Mouse (Mus musculus) hindbrain, embryonic 12.5 days (tissue): ENCODE measurements around the gene Acad8. TPM values are rescaled to one million over a fixed set of nuclear protein-coding genes. Genes with fewer than 3 reads are reported as not detected.

ENCODE experiments used
- ATAC-seq: fragments of 200-750 bp; cut with Nextera tagmentation; 2 replicates; pipeline ENCODE4 v1.8.0; 2017; ENCODE audit warnings: moderate TSS enrichment; ENCODE audit not compliant: low FRiP score
- H3K27ac ChIP-seq: fragments of 300-500 bp; sonication (generic); 2 replicates; pipeline ENCODE4 v1.5.1; 2016; ENCODE audit warnings: mild to moderate bottlenecking
- H3K27me3 ChIP-seq: fragments of 300-500 bp; sonication (generic); 2 replicates; pipeline ENCODE4 v1.6.1; 2016; ENCODE audit warnings: mild to moderate bottlenecking
- H3K36me3 ChIP-seq: fragments of 300-500 bp; sonication (generic); 2 replicates; pipeline ENCODE4 v1.6.1; 2016; ENCODE audit warnings: mild to moderate bottlenecking
- H3K4me1 ChIP-seq: fragments of 300-500 bp; sonication (generic); 2 replicates; pipeline ENCODE4 v1.6.1; 2016
- H3K4me2 ChIP-seq: fragments of 300-500 bp; sonication (generic); replicated peaks from 2 replicates; pipeline ENCODE4 v1.6.1; 2016; ENCODE audit warnings: mild to moderate bottlenecking
- H3K4me3 ChIP-seq: fragments of 300-500 bp; sonication (generic); 2 replicates; pipeline ENCODE4 v1.5.1; 2016; ENCODE audit warnings: mild to moderate bottlenecking
- H3K9ac ChIP-seq: fragments of 300-500 bp; sonication (generic); 2 replicates; pipeline ENCODE4 v1.6.1; 2016; ENCODE audit warnings: mild to moderate bottlenecking, moderate library complexity
- H3K9me3 ChIP-seq: fragments of 300-500 bp; sonication (generic); replicated peaks from 2 replicates; pipeline ENCODE4 v1.6.1; 2016; ENCODE audit warnings: mild to moderate bottlenecking
- WGBS: fragments of 180-500 bp; shearing (Covaris S2); methylation state at CpG from one replicate; pipeline ENCODE4 v1.1.7; 2016; 5-methylcytosine and 5-hydroxymethylcytosine counted together
- polyA plus RNA-seq: library from polyadenylated mRNA; unstranded; fragments of >200 nt; fragmentation: Nextera tagmentation; extraction: Ambion mirVana; gene quantifications from 2 replicates; pipeline ENCODE4 v1.2.1, GENCODE M21; 2016

Gene Acad8
- polyA plus RNA-seq, 1 experiment from 2014 or later, result 36.2 TPM

GRCm38 (mm10) chr9:26947790-26948189 is 51.6 kb downstream of the Acad8 start:
- WGBS, result 74% methylated on average over 2 of the region's 2 CpGs
- Histone ChIP-seq H3K27ac (no peak overlapping the region), H3K4me2 (no peak overlapping the region), H3K27me3 (no peaks in the 10 kb centered on the region), H3K9me3 (peaks cover 9% of the 10 kb centered on the region; the same call in 1 of the 2 replicates), H3K4me1 (no peaks in the 10 kb centered on the region), H3K36me3 (no peaks in the 10 kb centered on the region), H3K4me3 (no peak overlapping the region), H3K9ac (no peak overlapping the region)
- ATAC-seq, result no peak

GRCm38 (mm10) chr9:26924146-26924545 is 75.2 kb downstream of the Acad8 start:
- no peak overlapping the region for H3K4me2 ChIP-seq
- H3K4me1 ChIP-seq, result no peaks in the 10 kb centered on the region
- H3K9me3 ChIP-seq, result no peaks in the 10 kb centered on the region
- no peaks in the 10 kb centered on the region for H3K27me3 ChIP-seq
- 83% methylated on average over 3 of the region's 3 CpGs for whole genome bisulfite sequencing
- H3K4me3 ChIP-seq, result no peak overlapping the region
- no peak overlapping the region for H3K9ac ChIP-seq
- H3K36me3 ChIP-seq, result no peaks in the 10 kb centered on the region
- ATAC-seq, result no peak
- no peak overlapping the region for H3K27ac ChIP-seq

Other genes with a start within 250 kb of the Acad8 start
- gene Glb1l2, start 193.1 kb downstream of the Acad8 start, polyA plus RNA-seq, result 2.8 and 3.3 TPM in 2 replicates
- gene Glb1l3, start 138.7 kb downstream of the Acad8 start, polyA plus RNA-seq, result not detected in 2 replicates
- gene Gm1110, start 76.5 kb downstream of the Acad8 start, polyA plus RNA-seq, result 0.23 and 0.30 TPM in 2 replicates
- 134 and 141 TPM in 2 replicates for gene Thyn1, start 144 bp upstream of the Acad8 start, polyA plus RNA-seq
- gene Vps26b, start 30.5 kb upstream of the Acad8 start, polyA plus RNA-seq, result 68.6 and 68.8 TPM in 2 replicates
- gene Ncapd3, start 30.6 kb upstream of the Acad8 start, polyA plus RNA-seq, result 27.8 TPM in 2 replicates
- gene Jam3, start 155.9 kb upstream of the Acad8 start, polyA plus RNA-seq, result 131 and 133 TPM in 2 replicates